26 mouse cellular contexts compared by ENCODE assay signal in genomic region chr19:37335392-37335791, GRCm38 (mm10).
"Had no signal": no experiment of that assay in that cellular context is flagged by ENCODE, and none has a peak within 500 bp of the region (broad histone marks: within the 10 kb centered on the region; RNA-seq: fewer than 3 reads in every experiment).

No protein-coding gene starts in this region.

- H3K4me3 ChIP-seq: embryonic facial prominence, embryonic 12.5 days; embryonic facial prominence, embryonic 13.5 days; embryonic facial prominence, embryonic 15.5 days; erythroblast, embryonic 14.5 days; forebrain, embryonic 10.5 days; forebrain, embryonic 12.5 days; forebrain, embryonic 13.5 days; forebrain, embryonic 15.5 days; gastrocnemius, adult 2 months; heart, adult 2 months; heart, embryonic 10.5 days had no signal

- H3K27ac ChIP-seq: embryonic facial prominence, embryonic 12.5 days; embryonic facial prominence, embryonic 13.5 days; embryonic facial prominence, embryonic 15.5 days; forebrain, embryonic 10.5 days; forebrain, embryonic 12.5 days; forebrain, embryonic 13.5 days; forebrain, embryonic 15.5 days; gastrocnemius, adult 2 months; heart, adult 2 months; heart, embryonic 10.5 days had no signal

- H3K4me1 ChIP-seq: embryonic facial prominence, embryonic 12.5 days; embryonic facial prominence, embryonic 13.5 days; embryonic facial prominence, embryonic 15.5 days; forebrain, embryonic 10.5 days; forebrain, embryonic 12.5 days; forebrain, embryonic 13.5 days; forebrain, embryonic 15.5 days had no signal

- DNase-seq: cerebellum, adult 2 months; cerebellum, adult 8-10 months; cerebellum, adult 9-10 months; cerebellum, adult 9-11 months; cerebellum, postnatal 10 days; cerebellum, postnatal 14 days; cerebellum, postnatal 25 days; cerebellum, postnatal 36 days; embryo, embryonic 11 days; forebrain, postnatal 0 days; gastrocnemius, adult 2 months; gastrocnemius, postnatal 10 days; gastrocnemius, postnatal 14 days; gastrocnemius, postnatal 25 days; gastrocnemius, postnatal 36 days; heart, adult 18-20 months; heart, adult 2 months had no signal

- H3K36me3 ChIP-seq: embryonic facial prominence, embryonic 12.5 days; embryonic facial prominence, embryonic 13.5 days; embryonic facial prominence, embryonic 15.5 days; forebrain, embryonic 12.5 days; forebrain, embryonic 15.5 days had no signal

- H3K27me3 ChIP-seq: embryonic facial prominence, embryonic 12.5 days; embryonic facial prominence, embryonic 13.5 days; embryonic facial prominence, embryonic 15.5 days; forebrain, embryonic 12.5 days; forebrain, embryonic 13.5 days; forebrain, embryonic 15.5 days had no signal

- H3K9me3 ChIP-seq: embryonic facial prominence, embryonic 12.5 days; embryonic facial prominence, embryonic 13.5 days; embryonic facial prominence, embryonic 15.5 days; forebrain, embryonic 10.5 days; forebrain, embryonic 12.5 days; forebrain, embryonic 13.5 days; forebrain, embryonic 15.5 days; heart, embryonic 10.5 days had no signal
